Mouse (Mus musculus): ENCODE data around the gene Myoz1.
"Not testable (repeated sequence)": the region's sequence is repeated elsewhere in the genome, so short reads cannot be mapped to it uniquely, and the experiment has no call there.

Gene Myoz1

DNA sequence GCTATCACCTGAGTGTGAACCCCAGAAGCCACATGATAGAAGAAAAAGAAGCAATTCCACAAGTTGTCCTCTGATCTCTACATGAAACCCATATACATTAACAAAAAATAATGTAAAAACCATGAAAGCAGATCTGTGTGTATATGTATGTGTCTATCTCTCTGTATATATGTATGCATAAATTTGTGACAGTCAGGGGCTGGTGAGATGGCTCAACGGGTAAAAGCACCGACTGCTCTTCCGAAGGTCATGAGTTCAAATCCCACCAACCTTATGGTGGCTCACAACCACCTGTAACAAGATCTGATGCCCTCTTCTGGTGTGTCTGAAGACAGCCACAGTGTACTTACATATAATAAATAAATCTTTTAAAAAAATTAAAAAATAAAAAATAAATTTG, 19.4 kb downstream of the Myoz1 start:
- not testable (repeated sequence) for DNase-seq

GRCm38 (mm10) chr14:20635546-20635945, 20.8 kb downstream of the Myoz1 start:
- DNase-seq, result no peak

DNA sequence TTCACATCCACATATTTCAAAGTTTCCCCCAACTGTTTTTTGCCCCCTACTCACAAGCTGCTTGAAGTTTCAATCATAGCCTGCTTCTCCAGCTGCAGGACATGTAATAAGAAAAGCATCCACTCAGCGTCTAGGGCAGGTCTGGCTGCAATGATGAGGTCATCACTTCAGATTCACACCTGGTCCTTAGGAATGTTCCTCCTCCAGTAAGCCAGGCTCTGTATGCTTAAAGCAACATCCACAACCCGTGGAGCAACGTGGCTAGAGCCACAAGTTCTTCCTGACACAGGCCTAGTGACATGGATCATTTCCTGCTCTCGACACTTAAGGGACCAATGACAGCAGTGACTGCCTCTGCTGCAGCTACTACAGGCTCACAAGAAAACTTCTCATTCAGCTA, 25.1 kb downstream of the Myoz1 start:
- no peak for DNase-seq

DNA sequence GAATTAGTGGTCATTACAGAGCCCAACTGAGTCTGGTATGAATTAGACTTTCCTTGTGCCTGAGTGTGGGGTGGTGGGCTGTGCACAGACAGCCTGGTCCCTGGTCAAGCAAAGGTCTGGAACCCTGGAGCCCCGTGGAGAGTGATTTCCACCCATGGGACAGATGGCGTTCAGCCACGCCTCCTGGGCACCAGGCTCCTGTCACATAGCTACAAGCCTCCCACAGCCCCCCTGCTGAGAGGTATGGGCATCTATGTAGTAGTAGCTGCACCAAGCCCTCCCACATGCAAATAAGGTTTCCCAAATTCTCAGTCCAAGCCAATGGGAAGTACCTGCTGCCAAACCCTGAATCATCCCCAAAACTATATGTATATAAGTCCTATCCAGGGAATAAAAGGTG, 29.4 kb downstream of the Myoz1 start:
- no peak for DNase-seq

- no peak for DNase-seq
These were observed 29.9 kb downstream of the Myoz1 start for GRCm38 (mm10) chr14:20626447-20626846.

DNA sequence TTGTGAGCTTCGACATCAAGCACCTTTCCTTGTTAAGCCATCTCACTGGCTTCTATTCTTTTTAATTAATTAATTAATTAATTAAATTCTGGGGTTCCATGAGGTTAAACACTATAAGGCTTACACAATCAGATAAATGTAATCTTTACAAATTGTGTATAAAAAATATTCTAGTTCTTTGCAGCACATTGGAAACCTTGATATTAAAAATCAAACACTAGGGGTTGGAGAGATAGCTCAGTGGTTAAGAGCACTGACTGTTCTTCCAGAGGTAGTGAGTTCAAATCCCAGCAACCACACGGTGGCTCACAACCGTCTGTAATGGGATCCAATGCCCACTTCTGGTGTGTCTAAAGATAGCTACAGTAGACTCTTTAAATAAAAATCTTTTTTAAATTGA, 33.4 kb downstream of the Myoz1 start:
- DNase-seq, result no peak

DNA sequence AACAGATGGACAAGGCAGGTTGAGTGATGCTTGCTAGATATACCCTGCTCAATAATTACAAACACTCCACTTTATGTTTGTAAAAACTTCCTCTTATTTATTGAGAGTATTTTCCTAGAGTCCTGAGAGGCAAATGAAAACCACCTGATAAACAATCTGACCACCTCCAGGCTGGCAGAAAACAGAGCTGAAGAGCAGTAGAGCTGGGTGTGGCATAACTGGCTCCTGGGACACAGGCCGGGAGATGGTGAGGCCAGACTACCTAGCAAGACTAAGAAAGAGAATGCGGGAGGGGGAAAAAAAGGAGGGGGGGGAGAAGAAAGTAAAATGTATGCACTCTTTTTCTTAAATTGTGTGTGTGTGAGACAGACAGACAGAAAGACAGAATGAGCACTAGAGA, 33.9 kb downstream of the Myoz1 start:
- DNase-seq, result no peak

- no peak for DNase-seq
These were observed 34.4 kb downstream of the Myoz1 start for GRCm38 (mm10) chr14:20621903-20622302.

DNA sequence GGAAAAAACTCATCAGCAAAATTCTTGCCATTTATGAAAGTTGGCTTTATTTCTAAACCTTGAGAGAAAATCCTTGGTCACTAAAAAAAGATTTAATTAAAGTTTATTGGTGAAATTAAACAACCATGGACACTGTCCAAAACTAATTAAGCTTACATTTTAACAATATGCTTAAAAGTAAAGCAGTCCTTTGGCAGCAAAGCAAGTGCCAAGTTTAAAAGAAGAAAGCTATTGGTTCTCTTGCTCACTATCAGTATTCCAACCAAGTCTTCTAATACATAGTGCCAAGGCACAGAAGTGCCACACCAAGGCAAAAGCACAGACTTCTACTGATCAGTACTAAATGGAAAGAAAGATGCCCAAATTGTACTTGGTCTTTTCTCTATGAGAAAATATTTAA, 37.2 kb downstream of the Myoz1 start:
- DNase-seq, result no peak

DNA sequence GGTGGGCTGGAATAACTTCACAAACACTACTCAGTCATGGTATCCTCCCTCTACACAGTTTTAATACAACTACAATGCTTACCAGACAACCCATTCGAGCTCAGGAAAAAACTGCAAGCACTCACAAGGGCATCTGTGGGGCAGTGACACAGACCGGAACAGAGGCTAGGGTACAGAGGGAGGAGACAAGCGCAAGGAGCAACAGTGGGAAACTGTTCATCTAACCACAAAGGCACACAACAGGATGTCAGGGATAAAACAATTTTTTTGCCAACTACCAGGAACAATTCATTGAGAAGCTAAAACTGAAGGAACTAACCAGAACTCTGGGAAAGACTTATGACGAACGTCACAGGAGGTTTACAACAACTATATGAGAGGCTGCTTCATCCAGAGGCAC, 38.1 kb downstream of the Myoz1 start:
- no peak for DNase-seq

DNA sequence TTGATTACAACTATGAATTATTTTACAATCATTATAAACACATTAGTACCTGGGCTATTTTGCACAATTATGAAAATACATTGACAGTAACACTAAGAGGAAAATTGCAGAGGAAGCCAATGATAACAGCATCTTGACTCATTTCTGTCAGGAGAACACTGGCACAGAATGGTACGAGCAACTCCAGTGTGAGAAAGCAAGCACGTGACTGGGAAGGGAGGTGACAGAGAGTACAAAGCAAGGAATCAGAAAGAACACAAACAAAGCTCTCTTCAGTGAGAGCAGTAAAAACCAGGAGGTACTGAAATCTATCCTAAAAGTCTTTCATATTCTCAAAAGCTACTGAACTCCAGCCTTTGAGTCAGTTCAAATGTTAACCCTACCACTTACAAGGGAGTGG, 39.9 kb downstream of the Myoz1 start:
- no peak for DNase-seq

DNA sequence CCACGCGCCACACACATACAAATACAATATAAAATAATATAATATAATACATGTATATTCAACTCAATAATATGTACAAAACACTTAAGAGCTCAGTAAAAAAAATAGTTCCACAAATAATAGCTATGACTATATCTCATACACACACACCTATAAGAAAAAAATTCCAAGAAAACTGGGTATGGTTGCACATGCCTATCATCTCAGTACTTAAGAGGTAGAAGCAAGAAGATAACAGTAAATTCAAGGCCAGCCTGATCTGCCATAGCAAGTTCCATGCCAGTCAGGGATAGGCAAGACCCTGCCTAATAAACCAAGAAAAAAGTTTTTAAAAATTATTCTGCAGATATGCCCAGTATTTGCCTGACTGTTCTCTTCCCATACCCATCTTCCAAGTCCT, 41.3 kb downstream of the Myoz1 start:
- DNase-seq, result no peak

DNA sequence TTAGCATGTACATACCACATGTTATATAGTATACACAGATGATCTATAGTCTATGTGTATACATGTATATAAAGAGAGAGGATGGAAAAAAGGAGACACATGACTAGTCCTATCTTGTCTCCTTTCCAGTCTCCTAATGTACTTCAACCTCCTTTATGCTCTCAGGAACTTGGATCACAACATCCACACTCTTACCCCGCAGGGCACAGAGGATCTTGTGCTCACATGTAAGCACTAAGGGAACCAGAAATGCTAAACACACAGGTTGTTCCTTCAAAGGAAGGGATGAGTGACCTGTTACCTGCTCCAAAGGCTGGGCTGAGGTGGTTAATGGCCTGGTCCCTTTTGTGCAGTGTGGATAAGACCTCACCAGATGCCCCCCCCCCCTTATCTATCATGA, 43.5 kb downstream of the Myoz1 start:
- no peak for DNase-seq

- no peak for DNase-seq
These were observed 46.2 kb downstream of the Myoz1 start for GRCm38 (mm10) chr14:20610146-20610545.

DNA sequence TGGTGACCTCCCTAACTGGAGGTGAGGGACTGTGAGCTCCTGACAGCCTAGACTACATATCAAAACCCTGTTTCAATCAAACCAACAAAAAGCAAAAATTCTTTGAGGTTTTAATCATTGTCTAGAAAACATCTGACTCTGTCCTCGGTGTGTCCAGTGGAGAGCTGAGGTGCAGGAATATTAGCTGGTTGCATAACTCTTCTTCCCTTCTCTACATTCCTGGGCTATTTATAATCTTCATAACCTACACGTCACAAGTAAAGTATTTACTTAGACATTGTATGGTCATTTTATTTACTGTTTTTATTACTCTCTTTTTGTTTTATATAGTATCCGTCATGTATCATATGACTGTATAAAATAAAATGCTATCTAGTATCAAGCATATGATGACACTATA, 46.8 kb downstream of the Myoz1 start:
- DNase-seq, result no peak

- no peak for DNase-seq
These were observed 48.8 kb downstream of the Myoz1 start for GRCm38 (mm10) chr14:20607396-20608126.

DNA sequence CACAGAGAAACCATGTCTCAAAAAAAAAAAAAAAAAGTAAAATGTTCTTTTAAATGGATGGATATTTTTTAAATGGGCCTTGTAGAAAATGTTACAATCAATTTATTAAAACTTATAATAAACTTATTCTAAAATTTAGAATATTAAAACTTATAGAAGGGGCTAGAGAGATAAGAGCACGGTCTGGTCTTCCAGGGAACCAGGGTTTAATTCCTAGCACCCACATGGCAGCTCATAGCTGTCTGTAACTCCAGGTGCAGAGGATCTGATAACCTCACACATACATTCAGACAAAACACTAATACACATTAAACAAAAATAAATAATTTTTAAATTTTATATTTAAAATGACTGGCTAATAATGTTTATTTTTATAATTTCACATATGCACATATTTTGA, 55.1 kb downstream of the Myoz1 start:
- DNase-seq, result no peak

GRCm38 (mm10) chr14:20600203-20600602, 56.1 kb downstream of the Myoz1 start:
- no peak for DNase-seq

- no peak for DNase-seq
These were observed 56.8 kb downstream of the Myoz1 start for GRCm38 (mm10) chr14:20599542-20599941.

Measured in right cerebral cortex, postnatal 14 days (tissue).